Mouse (Mus musculus): ENCODE results near the gene Heg1.

The Heg1 gene

DNA sequence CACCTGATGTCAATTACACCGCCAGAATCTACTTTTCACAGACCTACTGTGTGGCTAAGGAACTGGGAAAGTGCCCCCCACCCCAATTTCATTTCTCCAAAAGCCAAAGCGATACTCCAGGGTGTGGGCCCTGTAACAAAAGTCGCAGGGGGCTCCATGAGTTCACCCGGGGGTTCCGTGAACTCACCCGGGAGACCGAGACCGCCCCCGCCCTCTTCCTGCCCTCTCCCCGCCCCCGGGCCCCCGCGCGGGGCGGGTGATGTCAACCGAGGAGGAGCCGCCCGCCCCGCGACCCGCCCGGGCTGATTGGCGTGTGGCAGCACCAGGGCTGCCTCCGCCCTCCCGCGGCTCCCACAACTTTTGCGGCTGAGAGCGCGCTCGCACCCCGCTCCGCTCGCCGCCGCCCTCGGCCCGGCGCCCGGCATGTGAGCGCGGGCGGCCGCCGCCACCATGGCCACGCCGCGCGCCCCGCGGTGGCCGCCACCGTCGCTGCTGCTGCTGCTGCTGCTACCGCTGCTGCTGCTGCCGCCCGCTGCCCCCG lies at the start of gene Heg1:
Gene Heg1 (plus strand): TSS at position 209 of the 541 bp plus-strand sequence.
- peak; percentile 78 for DNase-seq (ENCODE audit: low spot score)

DNA sequence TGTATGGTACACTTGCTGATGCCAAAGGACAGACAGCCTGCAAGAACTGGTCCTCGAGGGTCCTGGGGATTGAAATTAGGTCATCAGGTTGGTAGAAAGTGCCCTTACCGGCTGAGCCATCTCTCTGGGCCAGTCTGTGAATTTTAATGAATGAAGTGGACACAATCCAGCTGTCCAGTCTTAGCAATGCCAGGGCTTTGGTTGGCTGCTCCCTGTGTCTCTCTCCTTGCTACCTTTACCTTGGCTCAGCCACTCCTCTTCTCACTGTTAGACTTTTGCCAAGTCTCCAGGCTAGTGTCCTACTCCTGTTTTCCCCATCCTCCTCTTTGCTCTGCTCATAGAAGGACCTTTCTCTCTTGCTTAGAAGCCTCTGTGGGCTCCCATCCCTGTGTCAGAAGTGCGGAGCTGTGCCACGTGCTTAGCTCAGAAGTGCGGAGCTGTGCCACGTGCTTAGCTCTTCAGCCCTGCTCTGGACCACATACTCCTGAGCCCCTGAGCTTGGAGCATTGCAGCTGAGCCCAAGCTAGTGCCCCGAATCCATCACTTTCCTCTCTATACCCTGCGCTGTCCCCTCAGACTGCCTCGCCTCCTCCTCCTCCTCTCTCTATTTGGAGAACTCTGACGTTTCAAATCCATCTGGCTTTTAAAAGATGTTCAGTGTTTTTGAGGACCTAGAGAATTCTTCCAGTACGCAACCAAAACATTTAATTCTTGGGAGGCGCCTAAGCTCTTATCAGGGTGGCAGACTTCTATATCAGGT lies 48.2 kb upstream of the Heg1 start:
- no peak for DNase-seq (ENCODE audit: low spot score)

DNA sequence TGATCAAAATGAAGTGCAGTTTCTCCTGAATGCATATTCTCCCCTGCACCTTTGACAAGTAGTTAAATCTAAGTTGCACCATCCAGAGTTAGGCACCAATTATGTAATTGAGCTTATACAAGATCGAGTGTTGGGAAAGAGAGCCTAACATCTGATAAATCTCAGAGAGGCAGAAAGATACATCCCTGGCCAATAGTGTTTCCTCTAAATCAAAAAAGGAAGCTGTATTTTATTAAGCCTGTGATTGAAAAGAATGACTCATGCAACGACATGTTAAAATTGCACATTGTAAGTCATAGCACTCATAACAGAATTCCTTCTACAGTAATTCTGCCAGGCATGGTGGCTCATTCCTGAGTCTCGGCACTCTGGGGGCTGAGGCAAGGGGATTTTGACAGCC lies 42.4 kb upstream of the Heg1 start:
- no peak for DNase-seq (ENCODE audit: low spot score)

DNA sequence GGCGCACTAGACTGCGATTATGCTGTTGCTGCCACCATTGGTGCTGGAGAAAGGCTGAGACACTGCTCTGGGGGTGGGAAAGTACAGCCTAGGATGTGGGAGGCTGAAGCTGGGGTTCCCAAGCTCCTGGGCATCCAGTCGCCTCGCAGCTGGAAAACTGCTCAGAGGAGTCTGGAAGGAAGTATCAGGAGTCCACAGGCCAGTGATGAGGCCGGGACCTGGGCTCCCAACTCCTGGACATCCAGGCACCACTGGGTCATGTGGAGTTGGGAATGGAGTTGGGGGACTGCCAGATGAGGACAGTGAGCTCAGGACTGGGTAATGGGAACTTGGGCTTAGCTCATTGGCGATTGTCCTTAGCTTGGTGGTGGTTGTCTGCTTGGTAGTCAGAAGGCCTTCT lies 31.1 kb upstream of the Heg1 start:
- no peak for DNase-seq (ENCODE audit: low spot score)

DNA sequence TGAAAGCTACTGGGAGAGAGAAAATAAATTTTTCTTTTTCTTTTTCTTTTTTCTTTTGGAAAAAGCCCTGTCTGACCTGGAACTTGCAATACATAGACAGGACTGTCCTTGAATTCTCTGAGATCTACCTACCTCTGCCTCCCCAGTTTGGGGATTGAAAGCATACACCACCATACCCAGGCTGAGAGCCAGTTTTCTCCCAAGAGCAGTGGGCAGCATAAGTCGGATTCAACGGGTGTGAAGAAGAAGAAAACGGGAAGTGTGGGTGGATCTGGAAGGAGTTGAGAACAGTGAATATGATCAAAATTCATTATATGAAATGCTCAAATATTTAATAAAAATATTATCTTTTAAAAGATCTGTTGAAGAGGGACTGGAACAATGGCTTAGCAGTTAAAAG lies 28.7 kb upstream of the Heg1 start:
- DNase-seq (ENCODE audit: low spot score): no peak

DNA sequence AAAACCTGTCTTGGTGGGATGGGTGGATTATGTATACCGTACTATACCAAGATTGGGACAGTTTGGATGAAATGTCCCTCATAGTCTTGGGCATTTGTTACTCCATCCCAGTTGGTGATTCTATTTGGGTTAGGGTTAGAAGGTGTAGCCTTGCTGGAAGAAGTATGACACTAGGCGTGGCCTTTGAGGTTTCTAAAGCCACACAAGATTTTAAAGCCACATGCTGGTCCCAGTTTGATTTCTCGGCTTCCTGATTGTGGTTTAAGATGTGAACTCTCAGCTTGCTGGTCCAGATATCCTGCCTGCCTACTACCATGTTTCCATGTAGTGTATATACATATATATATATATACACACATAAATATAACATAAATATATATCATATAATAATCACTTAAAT lies 27.0 kb upstream of the Heg1 start:
- no peak for DNase-seq (ENCODE audit: low spot score)

DNA sequence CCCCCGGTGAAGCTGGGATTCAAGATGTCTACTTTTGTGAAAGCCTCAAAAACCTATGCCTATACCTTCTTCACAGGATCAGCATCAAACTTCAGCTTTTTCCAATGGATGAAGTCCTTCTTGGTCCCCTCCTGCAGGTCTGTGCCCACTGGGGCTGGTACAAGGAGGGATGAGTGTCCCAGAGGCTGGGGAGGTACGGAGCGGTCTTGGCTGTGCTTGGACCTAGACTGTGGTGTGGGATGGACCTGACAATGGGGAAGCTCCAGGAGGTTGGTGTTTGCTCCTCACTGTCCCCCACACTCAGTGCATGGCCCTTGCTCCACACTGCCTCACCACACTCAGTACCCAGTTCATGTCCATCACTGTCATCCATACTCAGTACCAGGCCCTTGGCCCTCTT lies 26.0 kb upstream of the Heg1 start:
- DNase-seq (ENCODE audit: low spot score): no peak

DNA sequence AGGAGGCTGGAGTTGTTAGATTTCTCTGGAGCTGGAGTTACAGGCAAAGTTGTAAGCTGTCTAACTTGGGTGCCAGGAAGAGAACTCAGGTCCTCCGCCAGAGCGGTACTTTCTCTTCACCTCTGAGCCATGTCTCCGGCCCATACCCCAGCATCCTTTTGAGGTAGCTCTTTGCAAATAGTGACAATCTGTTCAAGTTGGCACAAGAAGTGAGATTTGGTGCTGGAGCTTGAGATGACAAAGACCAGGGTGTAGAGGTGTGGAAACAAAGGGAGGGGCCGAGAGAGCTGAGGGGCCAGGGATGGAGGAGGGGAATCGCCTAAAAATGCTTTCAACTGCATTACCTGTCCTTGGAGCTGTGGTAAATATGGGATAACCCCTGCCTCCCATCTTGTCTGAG lies 24.6 kb upstream of the Heg1 start:
- no peak for DNase-seq (ENCODE audit: low spot score)

DNA sequence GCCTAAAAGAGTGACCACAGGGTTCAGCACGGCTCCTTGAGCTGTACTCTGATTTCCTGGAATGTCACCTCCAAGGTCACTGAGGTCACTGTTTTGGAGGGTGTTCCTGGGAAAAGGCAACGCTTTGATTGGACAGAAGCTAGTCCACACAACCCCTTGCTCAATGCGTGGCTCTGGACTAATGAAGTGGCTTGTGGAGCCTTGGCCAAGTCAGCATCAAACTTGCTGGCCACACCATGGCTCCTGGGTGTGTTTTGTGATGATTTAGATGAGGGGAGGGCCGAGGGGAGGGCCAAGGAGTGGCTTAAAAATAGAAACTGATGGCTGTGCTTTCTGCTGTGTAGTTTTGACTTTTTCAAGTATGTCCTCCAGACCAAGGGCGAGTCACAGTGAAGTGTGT lies 24.0 kb upstream of the Heg1 start:
- DNase-seq (ENCODE audit: low spot score): peak; percentile 72

DNA sequence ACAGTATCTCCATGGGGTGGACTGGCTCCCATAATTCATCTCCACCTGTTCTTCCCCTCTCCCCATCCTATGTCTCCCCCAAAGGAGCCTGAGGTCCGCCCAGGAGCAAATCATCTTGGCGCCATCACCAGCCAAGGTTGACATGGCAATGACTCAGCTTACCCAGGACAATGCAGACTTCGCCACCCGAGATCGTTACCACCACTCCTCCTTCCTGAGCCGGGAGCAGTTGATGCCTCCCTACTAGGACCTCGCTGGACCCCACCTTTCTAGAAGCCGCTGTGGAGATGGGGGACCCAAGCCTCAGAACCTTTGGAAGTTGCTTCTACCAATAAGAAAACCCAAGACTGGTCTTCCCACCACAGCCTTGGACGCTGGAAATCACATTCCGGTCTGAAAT lies 21.3 kb upstream of the Heg1 start:
- no peak for DNase-seq (ENCODE audit: low spot score)

DNA sequence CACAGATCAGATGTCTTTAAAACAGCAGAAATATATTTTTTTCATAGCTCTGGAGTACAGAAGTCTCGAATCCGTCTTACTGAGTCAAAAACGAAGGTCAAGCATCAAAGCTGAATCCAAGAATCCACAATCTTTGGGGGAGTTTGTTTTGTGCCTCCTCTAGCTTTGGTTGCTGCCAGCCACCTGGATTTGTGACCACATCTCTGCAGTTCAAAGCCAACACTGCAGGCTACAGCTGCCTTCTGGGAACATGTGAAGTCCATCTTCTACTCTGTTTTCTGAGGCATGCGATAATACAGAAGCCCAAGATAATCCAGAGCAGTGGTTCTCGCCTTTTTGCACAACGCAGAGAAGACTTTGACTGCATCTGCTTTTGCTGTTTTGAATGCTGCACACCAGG lies 17.9 kb upstream of the Heg1 start:
- peak; percentile 54 for DNase-seq (ENCODE audit: low spot score)

DNA sequence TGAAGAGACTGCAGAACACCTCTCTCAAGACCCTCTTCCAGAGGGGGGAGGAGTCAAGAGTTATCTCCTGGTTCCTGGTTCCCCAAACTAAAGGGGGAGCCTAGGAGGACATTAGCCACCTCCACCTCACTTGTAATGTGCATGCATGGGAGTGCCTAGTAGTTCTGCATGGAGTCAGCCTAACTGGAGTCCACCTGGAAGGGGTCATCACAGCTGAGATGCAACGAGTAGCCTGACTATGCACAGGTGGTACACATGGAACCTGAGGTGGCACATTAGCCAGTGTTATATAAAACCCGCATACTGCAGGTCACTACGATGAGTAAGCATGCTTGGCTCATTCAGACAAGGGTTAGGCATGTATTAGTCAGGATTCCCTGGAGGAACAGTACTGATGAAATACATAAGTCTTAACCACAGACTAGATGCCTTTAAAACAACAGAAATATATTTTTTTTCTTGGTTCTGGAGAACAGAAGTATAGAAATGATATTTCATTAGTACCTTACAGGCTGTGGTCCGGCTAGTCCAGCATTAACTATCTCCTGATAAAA lies 17.1 kb upstream of the Heg1 start:
- DNase-seq (ENCODE audit: low spot score): no peak

DNA sequence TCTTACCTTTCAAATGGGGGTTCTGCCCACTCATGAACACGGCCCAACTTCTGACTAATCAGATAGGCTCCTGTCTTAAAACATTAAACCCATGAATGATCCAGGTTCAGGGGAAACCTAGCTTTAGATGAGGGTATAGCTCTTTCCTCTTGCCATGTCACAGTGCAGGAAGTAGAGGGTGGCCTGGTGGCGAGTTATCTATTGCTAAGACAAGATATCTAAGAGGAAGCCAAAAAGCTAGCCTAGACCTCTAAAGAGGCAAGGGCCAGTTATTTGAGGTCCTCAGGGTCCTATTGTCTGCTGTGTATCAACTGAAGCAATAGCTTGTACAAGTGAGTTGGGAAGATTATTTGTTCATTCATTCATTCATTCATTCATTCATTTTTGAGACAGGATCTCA lies 15.7 kb upstream of the Heg1 start:
- no peak for DNase-seq (ENCODE audit: low spot score)

DNA sequence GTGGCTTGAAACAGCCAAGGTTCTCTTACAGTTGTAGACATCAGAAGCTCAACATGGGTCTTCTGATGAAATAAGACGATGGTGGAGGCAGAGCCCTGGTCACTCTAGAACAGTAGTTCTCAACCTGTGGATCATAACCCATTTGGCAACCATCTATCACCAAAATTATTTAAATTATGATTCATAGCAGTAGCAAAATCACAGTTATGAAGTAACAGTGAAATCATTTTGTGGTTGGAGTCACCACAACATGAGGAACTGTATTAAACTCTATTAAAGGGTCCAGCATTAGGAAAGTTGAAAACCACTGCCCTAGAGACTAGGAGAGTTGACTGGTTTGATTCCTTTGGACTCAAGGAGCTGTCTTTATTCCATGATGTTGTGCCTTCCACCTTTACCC lies 15.1 kb upstream of the Heg1 start:
- DNase-seq (ENCODE audit: low spot score): no peak

DNA sequence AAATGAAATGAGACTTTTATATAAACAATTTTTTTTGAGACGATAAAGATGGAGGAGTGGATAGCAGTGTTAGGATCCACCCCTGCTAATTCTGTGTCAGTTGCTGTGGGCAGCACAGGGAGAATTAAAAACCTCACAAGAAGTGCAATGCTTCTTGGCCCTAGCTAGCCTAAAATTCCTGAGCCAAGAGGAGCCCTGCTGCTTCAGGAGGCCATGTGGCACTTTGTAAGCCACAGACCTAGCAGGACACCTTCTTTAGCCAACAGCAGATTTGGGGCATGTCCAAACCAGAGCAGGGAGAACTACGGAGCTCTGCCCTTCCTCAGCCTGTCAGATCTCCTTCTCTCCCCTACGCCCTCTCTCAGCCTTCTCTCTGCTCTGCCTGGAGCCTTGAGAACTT lies 13.8 kb upstream of the Heg1 start:
- DNase-seq (ENCODE audit: low spot score): no peak

DNA sequence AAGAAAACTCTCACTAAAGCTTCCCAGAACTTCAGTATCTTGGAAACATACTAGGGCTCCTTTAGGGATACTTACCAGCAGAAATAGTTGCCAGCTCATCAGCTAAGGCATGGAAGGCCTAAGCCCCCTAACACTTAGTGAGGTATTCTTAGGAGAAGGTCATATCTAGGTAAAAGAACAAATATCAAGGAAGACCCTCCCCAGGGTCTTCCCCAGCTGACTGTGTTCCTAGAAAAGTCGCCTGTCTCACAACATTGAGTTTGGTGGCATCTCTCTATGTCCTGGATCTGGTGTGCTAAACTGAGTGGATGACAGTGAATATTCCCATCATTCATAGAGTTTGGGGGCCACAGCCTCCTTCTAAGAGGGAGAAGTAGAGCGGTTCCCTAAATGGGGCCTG lies 13.2 kb upstream of the Heg1 start:
- DNase-seq (ENCODE audit: low spot score): no peak

DNA sequence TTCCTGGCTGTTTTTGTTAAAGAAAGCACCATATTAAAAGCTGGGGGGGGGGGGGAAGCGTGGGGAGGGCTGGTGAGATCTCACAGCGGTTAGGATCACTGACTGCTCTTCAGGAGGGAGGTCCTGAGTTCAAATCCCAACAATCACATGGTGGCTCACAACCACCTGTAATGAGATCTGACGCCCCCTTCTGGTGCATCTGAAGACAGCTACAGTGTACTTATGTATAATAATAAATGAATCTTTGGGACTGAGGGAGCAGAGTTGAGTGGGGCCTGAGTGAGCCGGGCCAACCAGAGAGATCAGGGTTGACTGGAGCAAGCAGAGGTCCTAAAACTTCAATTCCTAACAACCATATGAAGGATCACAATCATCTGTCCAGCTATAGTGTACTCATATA lies 12.0 kb upstream of the Heg1 start:
- no peak for DNase-seq (ENCODE audit: low spot score)

DNA sequence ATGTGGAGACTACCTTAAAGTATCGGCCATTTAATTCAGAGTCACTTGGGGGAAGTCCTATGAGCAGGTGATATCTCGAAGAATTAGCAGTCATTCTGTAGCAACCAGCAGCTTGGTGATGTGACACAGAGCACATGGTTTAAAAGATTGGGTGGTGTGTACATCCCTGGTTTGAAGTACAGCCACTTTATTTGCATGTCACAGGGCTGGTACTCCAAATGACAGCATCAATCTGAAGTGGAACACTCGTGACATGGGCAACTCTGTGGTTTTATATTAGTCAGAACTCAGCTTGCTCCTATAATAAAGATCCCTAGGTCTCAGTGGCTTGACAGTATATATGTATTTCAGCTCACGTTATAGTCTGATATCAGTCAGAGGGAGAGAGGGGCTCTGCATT lies 11.5 kb upstream of the Heg1 start:
- DNase-seq (ENCODE audit: low spot score): no peak

DNA sequence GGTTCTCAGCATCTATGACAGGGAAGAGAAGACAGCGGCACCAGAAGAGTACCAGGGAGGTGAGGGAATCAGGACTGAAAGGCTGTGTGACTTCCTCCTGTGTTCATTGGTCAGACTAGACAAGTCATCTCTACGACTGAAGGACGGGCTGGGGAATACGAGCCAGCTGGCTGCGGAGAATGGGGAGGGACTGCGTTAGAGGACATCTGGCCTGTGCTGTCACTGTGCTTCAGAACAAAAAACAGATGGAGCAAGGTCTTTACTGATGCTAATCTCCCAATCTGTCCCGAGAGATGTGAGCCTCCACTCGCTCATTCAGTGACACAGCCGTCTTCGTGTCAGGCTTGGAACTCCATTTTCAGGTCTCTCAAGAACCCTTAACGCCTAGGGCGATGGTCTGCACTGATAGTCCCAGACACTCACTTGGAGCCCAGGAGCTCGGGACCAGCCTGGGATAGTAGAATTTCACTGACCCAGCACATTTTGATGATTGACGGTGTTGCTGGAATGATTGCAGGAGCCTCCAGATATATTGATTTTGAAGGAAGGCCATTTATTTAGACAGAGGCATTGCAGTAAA lies 10.6 kb upstream of the Heg1 start:
- DNase-seq (ENCODE audit: low spot score): no peak

DNA sequence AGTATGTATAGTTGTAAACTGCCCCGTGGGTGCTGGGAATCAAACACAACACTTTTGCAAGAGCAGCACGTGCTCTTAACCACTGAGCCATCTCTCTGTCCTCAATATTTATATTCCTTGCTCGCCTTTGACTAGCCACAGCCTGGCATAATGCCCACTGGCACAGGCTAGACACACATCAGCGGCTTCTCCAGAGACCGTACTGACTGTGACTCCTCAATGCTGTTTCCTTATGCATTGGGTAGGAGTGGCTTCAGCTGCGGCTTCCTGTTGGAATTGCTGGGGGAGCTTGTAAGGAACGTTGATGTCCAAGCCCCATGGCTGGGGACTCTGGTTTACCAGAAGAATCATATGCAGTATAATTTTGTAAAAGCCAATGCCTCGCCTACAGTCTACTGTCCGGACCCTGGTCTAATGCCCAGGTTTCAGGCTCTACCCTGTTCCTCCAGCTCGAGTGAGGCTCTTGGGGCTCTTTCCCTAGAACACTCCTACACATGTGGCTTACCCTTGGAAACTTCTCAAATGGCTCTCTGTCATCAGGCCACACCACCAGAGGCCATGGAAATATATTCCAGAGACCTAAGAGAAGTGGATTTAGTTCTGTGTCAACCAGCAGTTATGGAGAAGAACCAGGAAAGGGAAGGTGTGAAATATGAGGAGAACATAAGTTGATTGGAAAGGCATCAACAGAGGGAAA lies 8.9 kb upstream of the Heg1 start:
- no peak for DNase-seq (ENCODE audit: low spot score)

DNA sequence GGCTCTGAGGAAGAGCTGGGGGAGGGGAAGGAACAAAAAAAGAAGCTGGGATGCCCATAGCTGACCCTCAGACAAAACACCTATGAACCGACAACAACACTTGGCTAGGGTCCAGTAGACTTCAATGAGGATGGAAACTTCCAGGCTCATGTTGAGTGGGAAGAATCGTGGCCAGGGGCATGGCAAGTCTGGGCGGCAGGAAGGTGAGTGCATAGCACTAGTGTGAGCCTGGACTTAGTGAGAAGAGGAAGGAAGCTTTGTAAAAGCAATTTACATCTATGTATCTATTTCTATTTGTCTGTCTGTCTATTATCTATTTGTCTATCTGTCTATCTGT lies 8.4 kb upstream of the Heg1 start:
- DNase-seq (ENCODE audit: low spot score): no peak

DNA sequence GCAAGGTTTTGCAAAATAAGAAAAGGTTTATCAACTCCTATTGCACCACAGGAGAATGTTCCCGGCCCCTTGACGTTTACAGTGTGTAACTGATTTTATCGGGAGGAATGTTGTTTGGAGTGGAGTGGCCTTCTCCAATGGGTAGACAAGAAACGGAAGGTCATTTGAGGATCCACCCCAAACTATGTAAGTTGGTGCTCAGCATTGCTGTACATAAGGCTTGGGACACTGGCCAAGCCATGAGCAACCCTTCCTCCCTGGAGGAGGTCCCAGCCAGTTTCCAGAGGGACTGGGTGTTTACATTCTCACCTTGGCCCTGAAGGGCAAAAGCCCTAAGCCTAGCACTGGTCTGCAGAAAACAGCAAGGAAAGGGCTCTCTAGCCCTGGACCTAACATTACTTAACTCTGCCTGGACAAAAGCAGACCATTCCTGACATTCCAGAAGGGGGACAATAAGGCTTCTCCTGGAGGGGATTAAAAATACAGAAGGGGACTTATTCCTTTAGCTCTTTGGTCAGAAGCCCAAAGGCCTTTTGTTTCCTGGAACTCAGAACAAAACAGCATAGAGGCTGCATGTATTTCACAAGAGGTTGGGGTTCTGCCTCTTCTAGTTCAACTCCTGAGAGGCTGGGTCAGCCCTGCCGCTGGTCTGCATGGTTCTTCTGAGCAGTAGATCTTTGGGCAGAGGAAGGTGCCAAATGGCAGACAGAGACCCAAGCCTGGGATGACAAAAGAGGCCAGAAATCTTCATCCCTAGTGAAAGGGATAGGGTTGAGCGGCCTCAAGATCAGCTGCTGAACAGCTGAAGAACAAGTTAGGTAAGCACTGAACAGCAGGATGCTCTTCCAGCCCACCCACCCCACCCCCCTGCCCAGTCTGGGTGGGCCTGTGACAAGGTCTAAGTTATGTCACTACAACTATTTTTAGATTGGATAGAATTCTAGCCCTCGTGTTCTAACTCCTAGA lies 7.5 kb upstream of the Heg1 start:
- DNase-seq (ENCODE audit: low spot score): peak; percentile 78

Measured in ovary, adult 18-20 months (tissue).